Mouse (Mus musculus): Measurements from ENCODE around the gene Edn3. TPM values are rescaled to one million over a fixed set of nuclear protein-coding genes. Genes with fewer than 3 reads are reported as not detected.

Gene Edn3
- polyA plus RNA-seq, 1 experiment from 2014 or later = 0.11 TPM

DNA sequence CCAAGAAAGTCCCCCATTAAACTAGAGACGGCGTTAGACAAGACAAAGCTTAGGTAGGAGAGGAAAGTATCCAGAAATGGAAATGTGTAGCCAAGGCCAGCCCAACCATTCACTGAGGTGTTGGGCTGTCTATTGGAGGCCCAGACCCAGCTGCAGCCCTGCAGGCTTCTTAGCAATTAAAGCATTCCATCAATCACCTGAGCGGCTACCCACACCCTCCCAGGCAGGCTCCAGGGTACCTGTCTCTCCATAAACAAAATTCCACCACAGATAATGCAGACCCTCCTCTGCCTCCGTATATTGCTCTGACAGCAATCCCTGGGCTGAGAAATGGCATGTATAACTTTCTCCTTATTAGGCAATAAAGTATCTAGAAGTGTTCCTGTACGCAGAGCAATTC, 73.2 kb downstream of the Edn3 start:
- Histone ChIP-seq H3K36me3 (replicated peaks; ENCODE audit: insufficient read depth, low read length) (no peaks in the 10 kb centered on the region), H3K4me3 (ENCODE audit: low read depth, low read length) (no peak overlapping the region), H3K4me2 (ENCODE audit: low read depth, low read length) (no peak overlapping the region), H3K4me1 (ENCODE audit: insufficient read depth) (no peaks in the 10 kb centered on the region), H3K27ac (ENCODE audit: low read depth) (no peak overlapping the region), H3K9ac (replicated peaks) (no peak overlapping the region), H3K9me3 (ENCODE audit: low read length) (no peaks in the 10 kb centered on the region), H3K27me3 (ENCODE audit: insufficient read depth, low read length) (no peaks in the 10 kb centered on the region)
- TF ChIP-seq CTCF (IDR thresholded peaks at IDR 0.05; ENCODE audit: low read depth) (no peak), EP300 (IDR thresholded peaks at IDR 0.05; ENCODE audit: low read depth) (no peak)
- no peak for ATAC-seq
- 77% methylated on average over 5 of the region's 5 CpGs for WGBS (ENCODE audit: insufficient replicate concordance)
- no peak for DNase-seq

Other genes with a start within 250 kb of the Edn3 start
- 0.04 and 0.07 TPM in 2 replicates for gene Zfp831, start 117.1 kb upstream of the Edn3 start, polyA plus RNA-seq (2015; fragmentation: Nextera tagmentation; extraction: Ambion mirVana)
- not detected in 2 replicates for gene Gm14444, start 249.6 kb downstream of the Edn3 start, polyA plus RNA-seq (2015; fragmentation: Nextera tagmentation; extraction: Ambion mirVana)

Measured in liver, postnatal 0 days (tissue).